Mouse (Mus musculus): ENCODE data around the gene Lypd5. TPM values are rescaled to one million over a fixed set of nuclear protein-coding genes. Genes with fewer than 3 reads are reported as not detected.

Lypd5 gene
- polyA plus RNA-seq, 1 experiment from 2014 or later, result 4.9 TPM

DNA sequence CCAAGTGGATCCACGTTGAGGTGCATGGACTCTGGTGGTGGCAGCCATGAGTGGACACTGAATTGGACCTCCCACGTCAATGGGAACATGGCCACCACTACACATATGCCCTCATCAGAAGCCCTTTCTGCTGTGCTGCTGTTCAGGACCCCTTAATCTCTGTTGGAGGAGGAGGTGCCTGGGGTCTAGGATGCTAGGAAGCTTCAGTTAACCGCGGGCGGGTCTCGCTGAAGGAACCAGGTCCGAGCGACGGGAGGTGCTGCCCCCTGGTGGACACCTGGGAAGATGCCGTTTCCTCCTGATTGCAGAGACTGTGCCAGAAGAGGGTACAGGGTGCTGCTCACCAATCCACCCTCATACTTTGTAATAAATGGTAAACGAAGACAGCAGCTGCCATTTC is 35.8 kb downstream of the Lypd5 start:
- WGBS, result 7% methylated on average over 11 of the region's 11 CpGs
- H3K36me3 ChIP-seq (ENCODE audit: control insufficient read depth, insufficient read depth, low read length), result no peaks in the 10 kb centered on the region
- H3K9ac ChIP-seq (ENCODE audit: low read depth, low read length), result no peak overlapping the region
- DNase-seq (ENCODE audit: low spot score), result peak; percentile 60
- H3K4me1 ChIP-seq (ENCODE audit: control insufficient read depth, insufficient read depth, low read length), result peaks cover 12% of the 10 kb centered on the region; the same call in 1 of the 2 replicates
- H3K27me3 ChIP-seq (replicated peaks; ENCODE audit: control insufficient read depth, insufficient read depth, low read length), result no peaks in the 10 kb centered on the region
- H3K9me3 ChIP-seq (ENCODE audit: control insufficient read depth, low read length), result no peaks in the 10 kb centered on the region
- no peak overlapping the region for H3K4me3 ChIP-seq (ENCODE audit: low read depth, low read length)
- 0 out of 2 replicates have a peak, but pooled peaks have one; percentile 10 for ATAC-seq (ENCODE audit: low read depth)
- peak overlapping the region; percentile 33; the same call in 1 of the 2 replicates for H3K4me2 ChIP-seq (ENCODE audit: low read depth, low read length)
- no peak overlapping the region for H3K27ac ChIP-seq (replicated peaks; ENCODE audit: low read depth, low read length)

DNA sequence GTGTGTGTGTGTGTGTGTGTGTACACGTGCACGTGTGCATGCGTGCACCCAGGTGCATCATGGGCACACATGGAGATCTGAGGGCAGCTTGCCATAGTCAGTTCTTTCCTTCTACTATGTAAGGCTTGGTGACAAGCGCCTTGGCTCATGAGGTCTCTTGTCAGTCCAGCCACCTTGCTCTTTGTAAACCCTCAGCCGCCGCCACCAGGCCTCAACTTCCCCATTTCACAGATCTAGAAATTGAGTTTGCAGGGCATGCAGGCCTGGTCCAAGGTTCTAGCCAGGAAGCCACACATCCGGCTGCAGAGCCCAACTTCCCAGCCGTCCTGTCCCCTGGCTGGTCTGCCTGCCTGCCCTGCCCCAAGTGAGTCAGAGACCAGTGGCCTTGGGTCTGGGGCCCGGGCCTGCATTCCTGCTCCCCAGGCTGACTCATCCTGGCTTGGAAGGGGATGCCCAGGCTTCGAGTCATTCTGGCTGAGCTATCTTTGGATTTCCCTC is 38.1 kb downstream of the Lypd5 start:
- ATAC-seq (ENCODE audit: low read depth) (no peak), DNase-seq (ENCODE audit: low spot score) (no peak)
- H3K27ac ChIP-seq (replicated peaks; ENCODE audit: low read depth, low read length), result no peak overlapping the region
- no peaks in the 10 kb centered on the region for H3K36me3 ChIP-seq (ENCODE audit: control insufficient read depth, insufficient read depth, low read length)
- no peaks in the 10 kb centered on the region for H3K9me3 ChIP-seq (ENCODE audit: control insufficient read depth, low read length)
- WGBS, result 79% methylated on average over 10 of the region's 10 CpGs
- peaks cover 7% of the 10 kb centered on the region; the same call in 1 of the 2 replicates for H3K4me1 ChIP-seq (ENCODE audit: control insufficient read depth, insufficient read depth, low read length)
- no peak overlapping the region for H3K9ac ChIP-seq (ENCODE audit: low read depth, low read length)
- H3K4me2 ChIP-seq (ENCODE audit: low read depth, low read length), result no peak overlapping the region
- H3K4me3 ChIP-seq (ENCODE audit: low read depth, low read length), result no peak overlapping the region
- no peaks in the 10 kb centered on the region for H3K27me3 ChIP-seq (replicated peaks; ENCODE audit: control insufficient read depth, insufficient read depth, low read length)

DNA sequence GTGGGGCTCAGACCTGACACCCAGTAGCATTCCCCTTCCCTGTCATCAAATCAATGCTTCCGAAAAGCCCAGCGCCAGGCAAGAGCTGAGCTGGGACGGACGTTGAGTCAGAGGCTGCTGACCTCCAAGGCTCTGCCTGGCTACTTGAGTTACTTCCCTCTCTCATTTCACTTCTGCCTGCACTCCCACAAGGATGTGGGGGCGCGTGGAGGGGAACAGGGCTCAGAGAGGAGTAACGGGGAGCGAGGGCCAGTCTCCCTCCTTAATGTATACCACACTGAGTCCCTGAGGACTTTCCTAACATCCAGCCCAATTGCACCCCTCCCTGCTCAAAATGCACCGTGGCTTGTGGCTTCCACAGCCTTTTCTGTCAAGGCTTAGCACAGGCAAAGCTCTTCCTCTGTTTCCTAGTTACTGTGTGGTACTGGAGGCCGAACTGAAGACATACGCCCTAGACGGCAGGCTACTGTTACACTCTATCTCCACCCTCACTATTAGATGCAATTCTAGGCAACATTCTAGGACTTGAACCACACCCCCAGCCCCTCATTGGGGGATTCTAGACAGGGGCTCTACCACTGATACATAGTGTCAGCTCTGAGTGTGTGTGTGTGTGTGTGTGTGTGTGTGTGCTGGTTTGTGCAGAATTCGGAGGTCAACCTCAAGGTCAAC is 40.7 kb downstream of the Lypd5 start:
- H3K4me1 ChIP-seq (ENCODE audit: control insufficient read depth, insufficient read depth, low read length), result peaks cover 7% of the 10 kb centered on the region; the same call in 1 of the 2 replicates
- H3K4me3 ChIP-seq (ENCODE audit: low read depth, low read length), result no peak overlapping the region
- H3K36me3 ChIP-seq (ENCODE audit: control insufficient read depth, insufficient read depth, low read length), result no peaks in the 10 kb centered on the region
- ATAC-seq (ENCODE audit: low read depth), result 0 out of 2 replicates have a peak, but pooled peaks have one; percentile 20
- 47% methylated on average over 12 of the region's 13 CpGs for WGBS
- H3K27me3 ChIP-seq (replicated peaks; ENCODE audit: control insufficient read depth, insufficient read depth, low read length), result no peaks in the 10 kb centered on the region
- DNase-seq (ENCODE audit: low spot score), result peak; percentile 39
- peak overlapping the region; percentile 40; the same call in 1 of the 2 replicates for H3K27ac ChIP-seq (replicated peaks; ENCODE audit: low read depth, low read length)
- H3K9ac ChIP-seq (ENCODE audit: low read depth, low read length), result no peak overlapping the region
- H3K4me2 ChIP-seq (ENCODE audit: low read depth, low read length), result no peak overlapping the region
- H3K9me3 ChIP-seq (ENCODE audit: control insufficient read depth, low read length), result no peaks in the 10 kb centered on the region

DNA sequence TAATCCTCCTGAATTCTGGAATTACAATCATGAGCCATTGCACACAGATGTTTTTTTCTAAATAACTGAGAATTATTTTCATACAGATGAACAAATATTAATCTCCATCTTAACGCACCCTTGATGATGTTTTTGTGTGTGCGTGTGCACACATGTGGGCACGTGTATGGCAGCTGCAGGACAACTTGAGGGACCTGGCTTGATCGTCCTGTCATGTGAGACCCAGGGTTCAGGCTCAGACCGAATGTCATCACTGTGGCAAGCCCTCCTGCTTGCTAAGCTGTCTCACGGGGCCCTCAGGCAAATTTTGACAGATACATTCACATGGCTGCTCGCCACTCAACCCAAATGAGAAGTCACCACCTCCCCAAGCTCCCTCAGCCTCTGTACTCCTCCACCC is 41.5 kb downstream of the Lypd5 start:
- H3K36me3 ChIP-seq (ENCODE audit: control insufficient read depth, insufficient read depth, low read length), result no peaks in the 10 kb centered on the region
- H3K9ac ChIP-seq (ENCODE audit: low read depth, low read length), result no peak overlapping the region
- ATAC-seq (ENCODE audit: low read depth) (no peak), DNase-seq (ENCODE audit: low spot score) (no peak)
- H3K4me3 ChIP-seq (ENCODE audit: low read depth, low read length), result no peak overlapping the region
- H3K27ac ChIP-seq (replicated peaks; ENCODE audit: low read depth, low read length), result no peak overlapping the region
- no peaks in the 10 kb centered on the region for H3K9me3 ChIP-seq (ENCODE audit: control insufficient read depth, low read length)
- no peak overlapping the region for H3K4me2 ChIP-seq (ENCODE audit: low read depth, low read length)
- H3K27me3 ChIP-seq (replicated peaks; ENCODE audit: control insufficient read depth, insufficient read depth, low read length), result no peaks in the 10 kb centered on the region
- peaks cover 7% of the 10 kb centered on the region; the same call in 1 of the 2 replicates for H3K4me1 ChIP-seq (ENCODE audit: control insufficient read depth, insufficient read depth, low read length)
- 54% methylated on average over 7 of the region's 7 CpGs for WGBS

DNA sequence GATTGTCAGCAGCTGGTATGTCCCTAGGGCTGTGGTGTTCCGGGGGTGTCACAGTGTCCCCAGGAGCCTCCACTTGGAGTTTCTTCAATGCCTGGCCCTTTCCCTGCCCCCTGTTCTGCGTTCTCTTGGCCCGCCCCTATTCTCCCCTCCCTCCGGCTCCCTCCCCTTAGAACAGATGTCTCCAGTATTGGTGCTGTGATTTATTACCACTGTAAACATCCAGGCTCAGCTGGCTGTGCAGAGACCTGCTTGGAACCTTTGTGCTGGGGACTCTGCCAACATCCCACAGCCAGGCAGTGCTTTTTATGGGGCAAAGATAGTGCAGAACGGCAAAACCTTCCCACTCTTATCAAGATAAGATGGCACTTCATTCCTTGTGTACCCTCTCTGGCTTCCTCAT is 42.1 kb downstream of the Lypd5 start:
- no peak overlapping the region for H3K9ac ChIP-seq (ENCODE audit: low read depth, low read length)
- H3K4me2 ChIP-seq (ENCODE audit: low read depth, low read length), result peak overlapping the region; percentile 13; the same call in 1 of the 2 replicates
- no peak overlapping the region for H3K4me3 ChIP-seq (ENCODE audit: low read depth, low read length)
- peak; percentile 74; the same call in 1 of the 2 replicates for ATAC-seq (ENCODE audit: low read depth)
- no peaks in the 10 kb centered on the region for H3K9me3 ChIP-seq (ENCODE audit: control insufficient read depth, low read length)
- peak; percentile 62 for DNase-seq (ENCODE audit: low spot score)
- H3K36me3 ChIP-seq (ENCODE audit: control insufficient read depth, insufficient read depth, low read length), result no peaks in the 10 kb centered on the region
- H3K27me3 ChIP-seq (replicated peaks; ENCODE audit: control insufficient read depth, insufficient read depth, low read length), result no peaks in the 10 kb centered on the region
- no peak overlapping the region for H3K27ac ChIP-seq (replicated peaks; ENCODE audit: low read depth, low read length)
- peaks cover 7% of the 10 kb centered on the region; the same call in 1 of the 2 replicates for H3K4me1 ChIP-seq (ENCODE audit: control insufficient read depth, insufficient read depth, low read length)
- 12% methylated on average over 5 of the region's 5 CpGs for WGBS

DNA sequence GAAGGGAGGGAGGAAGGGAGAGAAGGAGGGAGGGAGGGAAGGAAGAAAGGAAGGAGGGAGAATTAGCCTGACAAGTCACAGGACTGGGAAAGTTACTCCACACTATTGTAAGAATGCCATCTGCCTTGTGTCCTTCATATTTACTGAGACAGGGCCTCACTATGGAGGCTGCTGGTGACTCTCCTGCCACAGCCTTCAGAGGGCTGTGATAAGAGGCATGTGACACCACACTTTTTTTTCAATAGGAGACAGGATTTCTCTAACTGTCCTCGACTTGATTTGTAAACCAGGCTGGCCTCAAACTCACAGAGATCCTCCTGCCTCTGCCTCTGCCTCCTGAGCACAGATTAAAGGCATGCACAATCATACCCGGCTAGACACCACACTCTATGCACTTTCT is 42.7 kb downstream of the Lypd5 start:
- Histone ChIP-seq H3K4me1 (ENCODE audit: control insufficient read depth, insufficient read depth, low read length) (peaks cover 7% of the 10 kb centered on the region; the same call in 1 of the 2 replicates), H3K9ac (ENCODE audit: low read depth, low read length) (no peak overlapping the region), H3K27me3 (replicated peaks; ENCODE audit: control insufficient read depth, insufficient read depth, low read length) (no peaks in the 10 kb centered on the region), H3K4me2 (ENCODE audit: low read depth, low read length) (no peak overlapping the region), H3K4me3 (ENCODE audit: low read depth, low read length) (no peak overlapping the region), H3K9me3 (ENCODE audit: control insufficient read depth, low read length) (no peaks in the 10 kb centered on the region), H3K36me3 (ENCODE audit: control insufficient read depth, insufficient read depth, low read length) (no peaks in the 10 kb centered on the region), H3K27ac (replicated peaks; ENCODE audit: low read depth, low read length) (no peak overlapping the region)
- DNase-seq (ENCODE audit: low spot score), result no peak
- 78% methylated on average over 2 of the region's 2 CpGs for WGBS
- no peak for ATAC-seq (ENCODE audit: low read depth)

DNA sequence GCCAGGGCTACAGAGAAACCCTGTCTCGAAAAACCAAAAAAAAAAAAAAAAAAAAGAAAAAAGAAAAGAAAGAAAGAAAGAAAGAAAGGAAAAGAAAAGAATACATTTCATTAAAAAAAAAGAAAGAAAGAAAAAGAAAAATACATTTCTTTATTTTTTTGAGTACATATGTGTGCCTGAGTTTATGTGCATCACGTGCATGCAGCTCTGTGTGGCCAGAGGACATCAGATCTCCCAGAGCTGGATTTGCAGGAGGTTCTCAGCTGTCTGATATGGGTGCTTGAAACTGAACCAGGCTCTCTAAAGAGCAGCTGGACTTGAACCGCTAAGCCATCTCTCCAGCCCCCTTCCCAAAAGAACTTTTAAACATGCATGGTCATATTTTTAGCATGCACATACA is 45.1 kb downstream of the Lypd5 start:
- H3K4me2 ChIP-seq (ENCODE audit: low read depth, low read length), result no peak overlapping the region
- H3K9me3 ChIP-seq (ENCODE audit: control insufficient read depth, low read length), result no peaks in the 10 kb centered on the region
- ATAC-seq (ENCODE audit: low read depth), result no peak
- no peak for DNase-seq (ENCODE audit: low spot score)
- WGBS, result 71% methylated on average over 2 of the region's 3 CpGs
- no peak overlapping the region for H3K27ac ChIP-seq (replicated peaks; ENCODE audit: low read depth, low read length)
- no peak overlapping the region for H3K4me3 ChIP-seq (ENCODE audit: low read depth, low read length)
- no peak overlapping the region for H3K9ac ChIP-seq (ENCODE audit: low read depth, low read length)
- H3K36me3 ChIP-seq (ENCODE audit: control insufficient read depth, insufficient read depth, low read length), result no peaks in the 10 kb centered on the region
- peaks cover 7% of the 10 kb centered on the region; the same call in 1 of the 2 replicates for H3K4me1 ChIP-seq (ENCODE audit: control insufficient read depth, insufficient read depth, low read length)
- no peaks in the 10 kb centered on the region for H3K27me3 ChIP-seq (replicated peaks; ENCODE audit: control insufficient read depth, insufficient read depth, low read length)

DNA sequence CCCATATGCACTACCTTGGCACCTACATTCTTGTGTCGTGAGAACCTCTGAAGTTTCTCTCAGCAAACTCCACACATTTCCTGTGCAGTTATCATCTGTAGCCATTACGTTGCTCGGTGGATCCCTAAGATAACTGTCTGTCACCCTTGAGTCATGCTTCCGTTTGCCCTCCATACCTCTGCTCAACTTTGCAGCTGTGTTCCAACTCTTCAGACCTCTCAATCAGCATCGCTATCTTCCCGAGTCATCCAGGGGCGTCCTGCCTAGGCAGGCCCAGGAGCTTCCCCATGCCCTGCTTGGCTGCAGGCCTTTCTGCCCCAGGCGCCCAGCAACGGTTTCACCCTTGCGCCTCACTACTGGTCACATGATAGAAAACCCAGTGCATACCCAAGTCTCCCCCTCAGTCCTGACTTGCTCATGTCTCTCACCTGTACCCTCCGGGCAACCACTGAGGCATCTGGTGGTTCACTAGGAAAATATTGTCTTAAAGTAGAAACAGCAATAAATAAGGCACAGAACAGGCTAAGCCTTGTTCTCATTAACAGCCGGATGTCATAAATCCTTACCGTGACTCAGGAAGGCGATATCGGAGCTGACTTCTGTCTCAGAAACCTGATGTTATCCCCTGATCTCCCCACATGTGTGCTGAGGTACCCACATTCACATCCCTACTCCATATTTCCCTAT is 45.6 kb downstream of the Lypd5 start:
- Histone ChIP-seq H3K4me3 (ENCODE audit: low read depth, low read length) (no peak overlapping the region), H3K9me3 (ENCODE audit: control insufficient read depth, low read length) (no peaks in the 10 kb centered on the region), H3K4me2 (ENCODE audit: low read depth, low read length) (no peak overlapping the region), H3K4me1 (ENCODE audit: control insufficient read depth, insufficient read depth, low read length) (peaks cover 3% of the 10 kb centered on the region; the same call in 1 of the 2 replicates), H3K36me3 (ENCODE audit: control insufficient read depth, insufficient read depth, low read length) (no peaks in the 10 kb centered on the region), H3K27ac (replicated peaks; ENCODE audit: low read depth, low read length) (no peak overlapping the region), H3K27me3 (replicated peaks; ENCODE audit: control insufficient read depth, insufficient read depth, low read length) (no peaks in the 10 kb centered on the region), H3K9ac (ENCODE audit: low read depth, low read length) (no peak overlapping the region)
- WGBS, result 60% methylated on average over 15 of the region's 15 CpGs
- ATAC-seq (ENCODE audit: low read depth) (no peak), DNase-seq (ENCODE audit: low spot score) (peak; percentile 41)
